Mouse (Mus musculus): ENCODE measurements around the gene Apoe. TPM values are rescaled to one million over a fixed set of nuclear protein-coding genes. Genes with fewer than 3 reads are reported as not detected.

Apoe gene
- total and polyA plus RNA-seq, 3 experiments = 6.2 to 16.7 (median 10.0) TPM

DNA sequence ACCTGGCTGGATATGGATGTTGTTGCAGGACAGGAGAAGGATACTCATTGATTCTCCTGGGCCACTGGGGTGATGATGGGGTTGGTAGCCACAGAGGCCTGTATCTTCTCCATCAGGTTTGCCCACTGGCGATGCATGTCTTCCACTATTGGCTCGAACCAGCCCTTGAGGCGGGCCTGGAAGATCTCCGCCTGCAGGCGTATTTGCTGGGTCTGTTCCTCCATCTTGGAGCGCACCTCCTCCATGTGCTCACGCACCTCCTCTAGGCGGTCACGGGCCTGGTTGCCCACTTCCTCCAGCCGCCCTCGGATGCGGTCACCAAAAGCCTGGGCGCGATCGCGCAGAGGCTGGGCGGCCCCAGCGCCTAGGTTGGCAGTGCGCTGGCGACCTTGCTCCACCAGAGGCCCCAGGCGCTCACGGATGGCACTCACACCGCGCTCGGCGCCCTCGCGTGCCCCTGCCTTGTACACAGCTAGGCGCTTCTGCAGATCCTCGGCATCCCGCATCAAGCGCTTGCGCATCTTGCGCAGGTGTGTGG, 2.6 kb downstream of the Apoe start:
- no peaks in the 10 kb centered on the region for H3K27me3 ChIP-seq (replicated peaks)
- H3K4me3 ChIP-seq (replicated peaks in 1 of 3; ENCODE audit: low read depth in 2 of 3, low read length in 2 of 3, poor library complexity in 1 of 3) = no peak overlapping the region
- DNase-seq (ENCODE audit: extremely low read depth) = no peak
- no peak overlapping the region for H3K9ac ChIP-seq (ENCODE audit: insufficient read depth, low read depth)
- dilution Hi-C loops (cut with MboI; ENCODE audit: extremely low pct_ligation_motif_present, extremely low pct_unique_long_range_greater_than_20kb, low sequenced_read_pairs) = no loop called here
- H3K4me1 ChIP-seq (ENCODE audit: control insufficient read depth in 1 of 2, insufficient read depth in 2 of 2) = peaks cover 6 to 26% of the 10 kb centered on the region in 2 experiments; a peak in 3 of 4 replicates
- peaks cover 5% of the 10 kb centered on the region for H3K9me3 ChIP-seq (replicated peaks; ENCODE audit: low read length)
- no peak for TF ChIP-seq TBP (conservative IDR thresholded peaks at IDR 0.05; ENCODE audit: low read depth, low read length)
- TF ChIP-seq RAD21 (IDR thresholded peaks at IDR 0.05; ENCODE audit: low read depth, low read length) = no peak
- TF ChIP-seq KAT2A (IDR thresholded peaks at IDR 0.05; ENCODE audit: insufficient replicate concordance, low read length) = no peak
- TF ChIP-seq JUND (conservative IDR thresholded peaks at IDR 0.05; ENCODE audit: low read depth, low read length) = no peak
- TF ChIP-seq ETS1 (conservative IDR thresholded peaks at IDR 0.05; ENCODE audit: low read depth, low read length) = no peak
- no peak for TF ChIP-seq BHLHE40 (IDR thresholded peaks at IDR 0.05; ENCODE audit: low read depth, low read length)
- no peak for TF ChIP-seq USF1 (IDR thresholded peaks at IDR 0.05; ENCODE audit: low read depth, low read length)
- TF ChIP-seq USF2 (conservative IDR thresholded peaks at IDR 0.05; ENCODE audit: low read depth, low read length) = no peak
- TF ChIP-seq E2F4 (IDR thresholded peaks at IDR 0.05; ENCODE audit: insufficient replicate concordance, low read depth, low read length) = no peak
- TF ChIP-seq HCFC1 (IDR thresholded peaks at IDR 0.05; ENCODE audit: low read depth, low read length) = no peak
- TF ChIP-seq MAZ (IDR thresholded peaks at IDR 0.05; ENCODE audit: low read depth, low read length) = no peak
- TF ChIP-seq RCOR1 (conservative IDR thresholded peaks at IDR 0.05; ENCODE audit: low read depth, low read length) = no peak
- no peak for TF ChIP-seq ZNF384 (IDR thresholded peaks at IDR 0.05; ENCODE audit: low read depth, low read length)
- no peak for TF ChIP-seq EP300 (IDR thresholded peaks at IDR 0.05; ENCODE audit: low read length)
- no peak for TF ChIP-seq PAX5 (IDR thresholded peaks at IDR 0.05; ENCODE audit: low read length)
- in situ Hi-C loops (cut with MboI; ENCODE audit: low pct_ligation_motif_present, low pct_unique_long_range_greater_than_20kb, low sequenced_read_pairs) = no loop called here
- H3K27ac ChIP-seq (ENCODE audit: insufficient read depth, low read depth) = no peak overlapping the region
- H3K79me2 ChIP-seq (replicated peaks; ENCODE audit: control insufficient read depth, extremely low read depth, insufficient read depth, poor library complexity, severe bottlenecking) = no peaks in the 10 kb centered on the region
- no peak overlapping the region for H3K4me2 ChIP-seq (ENCODE audit: insufficient read depth, low read depth, poor library complexity, severe bottlenecking)
- peaks cover 25 to 46% of the 10 kb centered on the region in 2 experiments for H3K36me3 ChIP-seq (replicated peaks in 1 of 2; ENCODE audit: control insufficient read depth in 1 of 2, insufficient read depth in 1 of 2, low read length in 1 of 2)

DNA sequence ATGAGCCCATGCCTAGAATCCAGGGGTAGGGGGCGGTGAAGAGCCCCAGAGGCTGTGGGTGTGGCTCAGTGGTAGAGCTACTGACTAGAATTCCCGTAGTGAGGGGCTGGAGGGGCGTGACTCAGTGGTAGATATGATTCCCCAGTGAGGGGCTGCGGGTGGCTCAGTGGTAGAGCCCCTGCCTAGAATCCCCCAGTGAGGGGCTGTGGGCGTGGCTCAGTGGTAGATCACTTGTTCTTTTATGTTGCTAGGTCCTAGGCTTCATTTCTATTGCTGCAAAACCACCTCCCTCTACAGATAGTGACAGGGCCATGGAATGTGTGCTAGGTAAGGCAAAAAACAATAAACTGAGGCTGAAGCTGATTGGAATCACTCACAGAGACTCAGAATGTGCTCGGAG, 3.1 kb downstream of the Apoe start:
- peaks cover 23 to 42% of the 10 kb centered on the region in 2 experiments for H3K36me3 ChIP-seq (replicated peaks in 1 of 2; ENCODE audit: control insufficient read depth in 1 of 2, insufficient read depth in 1 of 2, low read length in 1 of 2)
- no peak for DNase-seq (ENCODE audit: extremely low read depth)
- peaks cover 5% of the 10 kb centered on the region for H3K9me3 ChIP-seq (replicated peaks; ENCODE audit: low read length)
- no peak for TF ChIP-seq ZC3H11A (IDR thresholded peaks at IDR 0.05; ENCODE audit: low read depth, low read length)
- TF ChIP-seq KAT2A (IDR thresholded peaks at IDR 0.05; ENCODE audit: insufficient replicate concordance, low read length) = no peak
- TF ChIP-seq NRF1 (IDR thresholded peaks at IDR 0.05; ENCODE audit: low read depth, low read length) = no peak
- TF ChIP-seq SIN3A (IDR thresholded peaks at IDR 0.05; ENCODE audit: low read length) = no peak
- no peak for TF ChIP-seq GABPA (IDR thresholded peaks at IDR 0.05; ENCODE audit: insufficient replicate concordance, low read depth, low read length)
- TF ChIP-seq EP300 (IDR thresholded peaks at IDR 0.05; ENCODE audit: low read length) = no peak
- TF ChIP-seq ZKSCAN1 (IDR thresholded peaks at IDR 0.05; ENCODE audit: borderline replicate concordance, low read depth, low read length) = no peak
- no peak overlapping the region for H3K27ac ChIP-seq (ENCODE audit: insufficient read depth, low read depth)
- H3K79me2 ChIP-seq (replicated peaks; ENCODE audit: control insufficient read depth, extremely low read depth, insufficient read depth, poor library complexity, severe bottlenecking) = no peaks in the 10 kb centered on the region
- no peak overlapping the region for H3K4me2 ChIP-seq (ENCODE audit: insufficient read depth, low read depth, poor library complexity, severe bottlenecking)
- no peaks in the 10 kb centered on the region for H3K27me3 ChIP-seq (replicated peaks)
- no peak overlapping the region for H3K9ac ChIP-seq (ENCODE audit: insufficient read depth, low read depth)
- in situ Hi-C loops (cut with MboI; ENCODE audit: low pct_ligation_motif_present, low pct_unique_long_range_greater_than_20kb, low sequenced_read_pairs) (no loop called here), dilution Hi-C loops (cut with MboI; ENCODE audit: extremely low pct_ligation_motif_present, extremely low pct_unique_long_range_greater_than_20kb, low sequenced_read_pairs) (no loop called here)
- no peak overlapping the region for H3K4me3 ChIP-seq (replicated peaks in 1 of 3; ENCODE audit: low read depth in 2 of 3, low read length in 2 of 3, poor library complexity in 1 of 3)
- H3K4me1 ChIP-seq (ENCODE audit: control insufficient read depth in 1 of 2, insufficient read depth in 2 of 2) = peaks cover 5 to 22% of the 10 kb centered on the region in 2 experiments; a peak in 3 of 4 replicates
